Mouse (Mus musculus) liver, embryonic 14.5 days (tissue): ENCODE data around the gene Slc3a2. TPM values are rescaled to one million over a fixed set of nuclear protein-coding genes. Genes with fewer than 3 reads are reported as not detected.

Source experiments
- ATAC-seq: fragments of 200-750 bp; cut with Nextera tagmentation; 2 replicates; pipeline ENCODE4 v1.8.0; 2017; ENCODE audit warnings: moderate number of reproducible peaks, mild to moderate bottlenecking, moderate library complexity; ENCODE audit not compliant: insufficient read depth
- DNase-seq, 3 experiments: peaks; one replicate each; pipeline ENCODE4 v3.0.0-alpha.2; 2012 to 2013; ENCODE audit warnings: low read depth in 3 of 3, low spot score in 3 of 3
- H3K27ac ChIP-seq: fragments of 300-500 bp; sonication (generic); 2 replicates; pipeline ENCODE4 v1.5.1; 2014; ENCODE audit warnings: moderate library complexity, mild to moderate bottlenecking, control low read depth, inconsistent platforms
- H3K27me3 ChIP-seq: fragments of 300-500 bp; sonication (generic); 2 replicates; pipeline ENCODE4 v1.6.1; 2014; ENCODE audit warnings: mild to moderate bottlenecking, low read length, moderate library complexity; ENCODE audit not compliant: control insufficient read depth, insufficient read depth
- H3K36me3 ChIP-seq: fragments of 300-500 bp; sonication (generic); replicated peaks from 2 replicates; pipeline ENCODE4 v1.6.1; 2014; ENCODE audit warnings: low read depth; ENCODE audit not compliant: control insufficient read depth, insufficient read depth
- H3K4me1 ChIP-seq, 2 experiments: fragments of 200-500 bp in 1 of 2; fragments of 300-500 bp in 1 of 2; sonication (generic) in 1 of 2; replicated peaks; 2 replicates each; pipeline ENCODE4 v1.6.1; 2012 to 2014; ENCODE audit warnings: antibody characterized with exemption in 1 of 2, inconsistent platforms in 1 of 2, low read length in 1 of 2; ENCODE audit not compliant: control insufficient read depth in 2 of 2, insufficient read depth in 2 of 2
- H3K4me2 ChIP-seq: fragments of 300-500 bp; sonication (generic); 2 replicates; pipeline ENCODE4 v1.6.1; 2014; ENCODE audit warnings: low read depth, mild to moderate bottlenecking, control low read depth, moderate library complexity
- H3K4me3 ChIP-seq, 2 experiments: fragments of 200-500 bp in 1 of 2; fragments of 300-500 bp in 1 of 2; sonication (generic) in 1 of 2; 2 replicates each; pipeline ENCODE4 v1.5.1; 2012 to 2014; ENCODE audit warnings: low read depth in 2 of 2, low read length in 2 of 2, mild to moderate bottlenecking in 2 of 2, control low read depth in 1 of 2, inconsistent platforms in 1 of 2, moderate library complexity in 1 of 2; ENCODE audit not compliant: insufficient read depth in 1 of 2
- H3K9ac ChIP-seq: fragments of 300-500 bp; sonication (generic); replicated peaks from 2 replicates; pipeline ENCODE4 v1.6.1; 2014; ENCODE audit warnings: mild to moderate bottlenecking, control low read depth, moderate library complexity
- H3K9me3 ChIP-seq: fragments of 300-500 bp; sonication (generic); 2 replicates; pipeline ENCODE4 v1.6.1; 2016; ENCODE audit warnings: low read length, mixed read lengths; ENCODE audit not compliant: control insufficient read depth
- CTCF ChIP-seq: IDR thresholded peaks from 2 replicates; pipeline ENCODE4 v1.5.1; 2016; ENCODE audit warnings: antibody characterized with exemption, low read depth, control low read depth
- EP300 ChIP-seq: IDR thresholded peaks from 2 replicates; pipeline ENCODE4 v1.6.1; 2016; ENCODE audit warnings: antibody characterized with exemption, low read depth
- WGBS: fragments of 180-500 bp; shearing (Covaris S2); extraction: QIAGEN DNeasy Blood & Tissue Kit; methylation state at CpG from one replicate; pipeline ENCODE4 v1.1.7; 2014; ENCODE audit not compliant: insufficient replicate concordance; 5-methylcytosine and 5-hydroxymethylcytosine counted together
- polyA plus RNA-seq, 2 experiments: library from polyadenylated mRNA; depleted of rRNA in 1 of 2; stranded (reverse) in 1 of 2; unstranded in 1 of 2; fragments of >200 nt; fragmentation: Nextera tagmentation in 1 of 2; extraction: Ambion mirVana in 1 of 2; gene quantifications; 2 replicates each; pipeline versions ENCODE4 v1.2.1 to v1.2.3; 2012 to 2014

Slc3a2 gene
- polyA plus RNA-seq, 2 experiments, result 82.2 to 89.1 TPM

- ATAC-seq (no peak), DNase-seq (no peak)
- peak overlapping the region; percentile 97 for H3K9ac ChIP-seq
- H3K36me3 ChIP-seq, result peaks cover 27% of the 10 kb centered on the region
- H3K9me3 ChIP-seq, result no peaks in the 10 kb centered on the region
- H3K4me1 ChIP-seq, result peaks cover 14 to 18% of the 10 kb centered on the region in 2 experiments
- 26% methylated on average over 2 of the region's 2 CpGs for WGBS
- peak overlapping the region; percentile 27 for H3K27ac ChIP-seq
- H3K4me2 ChIP-seq, result peak overlapping the region; percentile 95
- H3K27me3 ChIP-seq, result no peaks in the 10 kb centered on the region
- TF ChIP-seq CTCF, result no peak
- TF ChIP-seq EP300, result no peak
- H3K4me3 ChIP-seq, result peak overlapping the region in 1 of 2 experiments; percentile 92; a peak in 2 of 4 replicates
These were observed 35.7 kb upstream of the Slc3a2 start for GRCm38 (mm10) chr19:8758899-8759298.

GRCm38 (mm10) chr19:8757471-8757998 is 34.4 kb upstream of the Slc3a2 start:
- H3K4me3 ChIP-seq, result peak overlapping the region; percentile 92
- H3K9ac ChIP-seq, result peak overlapping the region; percentile 97
- no peak for DNase-seq
- H3K36me3 ChIP-seq, result peaks cover 22% of the 10 kb centered on the region
- WGBS, result 3% methylated on average over 14 of the region's 14 CpGs
- no peak for ATAC-seq
- peak overlapping the region; percentile 86 for H3K27ac ChIP-seq
- H3K4me1 ChIP-seq, result peaks cover 14 to 18% of the 10 kb centered on the region in 2 experiments
- no peaks in the 10 kb centered on the region for H3K27me3 ChIP-seq
- H3K9me3 ChIP-seq, result no peaks in the 10 kb centered on the region
- peak overlapping the region; percentile 95 for H3K4me2 ChIP-seq
- TF ChIP-seq EP300 (no peak), CTCF (no peak)

- H3K4me3 ChIP-seq, result peak within 1 kb of the TSS; percentile 92
- peak within 1 kb of the TSS; percentile 97 for H3K9ac ChIP-seq
- peaks cover 24% of the 10 kb centered on the region for H3K36me3 ChIP-seq
- H3K4me2 ChIP-seq, result peak within 1 kb of the TSS; percentile 95
- peak within 1 kb of the TSS; percentile 86 for H3K27ac ChIP-seq
- under 1% methylated on average over 75 of the region's 75 CpGs for WGBS
- TF ChIP-seq CTCF (no peak), EP300 (no peak)
- H3K27me3 ChIP-seq, result no peaks in the 10 kb centered on the region
- H3K9me3 ChIP-seq, result no peaks in the 10 kb centered on the region
- peaks cover 14 to 18% of the 10 kb centered on the region in 2 experiments for H3K4me1 ChIP-seq
- ATAC-seq (peak; percentile 90), DNase-seq (peak; percentile 84 to 88 (median 85))
These were observed 33.6 kb upstream of the Slc3a2 start, which contains the start of gene Nxf1 for GRCm38 (mm10) chr19:8756635-8757387. TSS of gene Nxf1 (plus strand) at chr19:8757073.

- peak overlapping the region; percentile 33 to 92 for H3K4me3 ChIP-seq
- H3K27ac ChIP-seq, result peak overlapping the region; percentile 41
These were observed 32.5 kb upstream of the Slc3a2 start for GRCm38 (mm10) chr19:8755652-8756051.

GRCm38 (mm10) chr19:8747368-8747767 is 24.2 kb upstream of the Slc3a2 start:
- Histone ChIP-seq H3K4me1 (peaks cover 4 to 6% of the 10 kb centered on the region in 2 experiments; a peak in 3 of 4 replicates), H3K9ac (no peak overlapping the region), H3K4me2 (no peak overlapping the region), H3K4me3 (no peak overlapping the region), H3K27me3 (no peaks in the 10 kb centered on the region), H3K27ac (no peak overlapping the region), H3K9me3 (no peaks in the 10 kb centered on the region), H3K36me3 (peaks cover 88% of the 10 kb centered on the region)
- WGBS, result 62% methylated on average over 2 of the region's 2 CpGs
- no peak for DNase-seq
- peak; percentile 62 for TF ChIP-seq CTCF
- TF ChIP-seq EP300, result no peak
- peak; percentile 38; the same call in 1 of the 2 replicates for ATAC-seq

More at GRCm38 (mm10) chr19:8755652-8756051, 32.5 kb upstream of the Slc3a2 start:
- ATAC-seq (no peak), DNase-seq (no peak)
- H3K27me3 ChIP-seq, result no peaks in the 10 kb centered on the region
- peak overlapping the region; percentile 95 for H3K4me2 ChIP-seq
- H3K9ac ChIP-seq, result peak overlapping the region; percentile 79
- no peaks in the 10 kb centered on the region for H3K9me3 ChIP-seq
- 23% methylated on average over 3 of the region's 3 CpGs for WGBS
- no peak for TF ChIP-seq EP300
- TF ChIP-seq CTCF, result no peak
- peaks cover 33% of the 10 kb centered on the region for H3K36me3 ChIP-seq
- H3K4me1 ChIP-seq, result peaks cover 14 to 18% of the 10 kb centered on the region in 2 experiments
